Mouse (Mus musculus) kidney, adult 11 months (tissue): ENCODE data around the gene A930017K11Rik.
A peak's percentile ranks its signal among the peaks of the same experiment; 100 is the strongest.

ENCODE experiments used
- DNase-seq: peaks from one replicate; pipeline ENCODE4 v3.0.0; 2022

A930017K11Rik gene

DNA sequence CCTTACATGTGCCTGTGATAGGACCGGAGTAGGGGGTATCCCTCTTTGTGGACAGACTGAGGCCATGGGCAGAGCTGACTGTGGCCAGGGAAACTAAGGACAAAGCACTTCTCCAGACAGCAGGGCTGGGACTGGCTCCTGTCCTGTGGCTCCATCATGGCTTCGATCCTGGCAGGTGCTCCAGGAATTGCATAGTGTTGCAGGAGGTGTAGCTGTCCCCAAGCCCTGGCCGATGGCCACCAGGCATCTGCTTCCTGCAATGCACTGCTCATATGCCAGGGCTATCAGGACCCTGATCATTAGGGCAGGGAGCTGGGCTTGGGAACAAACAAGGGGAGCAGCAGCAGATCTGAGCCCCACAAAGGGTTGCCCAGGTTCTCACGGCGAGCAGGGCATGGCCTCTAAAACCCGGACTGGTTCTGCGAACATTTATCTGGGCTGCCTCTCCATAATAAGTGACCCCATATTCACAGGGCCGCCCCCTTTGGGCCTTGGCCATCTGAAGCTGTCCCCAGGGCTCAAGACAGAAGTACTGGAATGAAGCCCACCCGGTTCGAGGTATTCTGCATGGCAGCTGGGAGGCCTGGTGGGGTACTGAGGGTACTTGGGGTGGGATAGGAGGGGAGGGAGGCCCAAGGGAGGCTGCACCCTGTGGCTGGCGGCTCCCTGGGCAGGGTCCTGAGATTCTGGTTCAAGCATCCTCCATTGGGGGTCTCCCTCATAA is 6.6 kb upstream of the A930017K11Rik start:
- no peak for DNase-seq

DNA sequence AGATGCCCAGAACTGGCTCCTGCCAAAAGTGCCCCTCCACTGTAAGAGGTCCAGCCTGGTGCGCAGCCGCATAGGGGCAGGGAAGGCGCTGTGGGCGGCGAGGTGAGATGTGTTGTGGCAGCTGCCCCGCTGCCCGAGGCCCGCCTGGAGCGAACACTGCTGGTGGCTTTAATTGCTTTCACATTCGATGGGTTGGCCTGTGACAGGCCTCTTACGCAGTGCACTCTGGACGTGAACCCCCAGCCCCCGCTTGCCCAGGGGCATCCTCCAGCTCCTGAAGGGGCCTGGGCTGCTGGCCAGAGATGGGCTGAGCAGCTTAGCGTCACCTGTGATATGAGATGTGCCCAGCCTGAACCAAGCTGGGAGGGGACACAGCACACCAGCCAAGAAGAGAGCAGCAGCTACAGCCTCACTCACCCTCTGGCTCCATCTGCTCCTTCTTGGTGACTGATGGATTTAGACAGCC is 5.3 kb upstream of the A930017K11Rik start:
- DNase-seq = no peak

GRCm38 (mm10) chr17:25956631-25957030 is 4.3 kb upstream of the A930017K11Rik start:
- no peak for DNase-seq

DNA sequence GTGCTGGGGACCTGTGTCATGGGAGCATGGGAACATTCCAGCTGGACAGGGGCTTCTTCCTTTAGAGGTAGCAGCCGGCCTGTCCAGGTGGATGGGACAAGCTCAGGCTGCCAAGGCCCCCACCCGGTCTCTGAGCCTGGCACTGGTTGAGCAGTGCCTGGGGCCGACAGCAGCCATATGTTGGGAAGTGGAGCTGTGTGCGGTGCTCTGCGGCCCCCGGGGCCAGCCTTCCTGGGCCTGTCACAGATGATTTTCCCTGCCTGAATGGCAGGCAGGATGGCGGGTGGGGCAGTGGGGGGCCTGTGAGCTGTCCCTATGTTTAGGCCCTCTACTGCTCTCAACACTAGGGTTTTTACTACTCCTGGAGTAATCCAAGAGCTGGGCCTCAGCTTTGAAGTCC is 3.8 kb upstream of the A930017K11Rik start:
- DNase-seq = no peak

- DNase-seq = no peak
These were observed 3.4 kb upstream of the A930017K11Rik start for GRCm38 (mm10) chr17:25955736-25956135.

DNA sequence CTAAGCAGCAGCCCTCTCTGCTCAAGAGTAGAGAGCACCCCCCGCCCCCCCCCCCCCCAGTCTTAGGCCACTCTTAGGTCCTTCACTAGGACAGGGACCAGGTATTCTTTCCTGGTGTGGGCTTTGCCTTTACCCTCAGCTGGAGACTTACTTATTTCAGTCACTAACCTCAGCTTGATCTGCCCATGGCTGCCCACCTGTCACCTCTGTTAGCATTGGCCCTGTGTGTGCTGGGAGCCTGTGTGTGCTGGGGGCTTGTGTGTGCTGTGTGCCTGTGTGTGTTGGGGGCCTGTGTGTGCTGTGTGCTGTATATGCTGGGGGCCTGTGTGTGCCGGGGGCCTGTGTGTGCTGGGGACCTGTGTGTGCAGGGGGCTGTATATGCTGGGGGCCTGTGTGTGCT is 2.3 kb upstream of the A930017K11Rik start:
- no peak for DNase-seq

GRCm38 (mm10) chr17:25953161-25953560 is 796 bp upstream of the A930017K11Rik start:
- DNase-seq = no peak

DNA sequence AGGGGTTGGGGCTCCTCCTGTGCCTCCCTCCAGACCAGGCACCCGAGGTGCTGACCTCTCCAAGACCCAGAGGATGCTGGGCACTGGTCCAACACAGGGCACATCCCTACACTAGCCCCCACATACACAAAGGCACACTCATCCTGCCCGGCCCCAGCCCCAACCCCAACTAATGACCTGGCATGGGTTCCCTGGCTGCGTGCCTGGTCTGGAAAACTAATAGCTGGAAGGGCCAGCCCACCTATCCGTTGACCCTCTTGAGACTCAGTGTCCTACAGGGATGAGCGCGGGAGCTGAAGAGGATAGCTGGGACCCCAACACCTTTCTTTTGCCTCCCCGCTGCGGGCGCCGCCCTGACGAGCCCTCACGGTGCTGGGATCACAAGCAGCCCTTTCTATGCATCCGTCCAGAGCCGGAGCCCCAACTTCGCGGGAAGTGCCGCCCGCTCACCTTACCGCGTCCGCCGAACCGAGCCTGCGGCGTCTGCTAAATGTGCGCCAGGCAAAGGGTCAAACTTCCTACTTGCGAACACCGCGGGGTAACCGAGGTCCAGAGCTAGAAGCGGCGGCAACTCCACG is 1.1 kb downstream of the A930017K11Rik start:
- DNase-seq = no peak

GRCm38 (mm10) chr17:25950706-25951105 is 1.7 kb downstream of the A930017K11Rik start:
- DNase-seq = no peak

- no peak for DNase-seq
These were observed 2.4 kb downstream of the A930017K11Rik start for GRCm38 (mm10) chr17:25949981-25950380.

DNA sequence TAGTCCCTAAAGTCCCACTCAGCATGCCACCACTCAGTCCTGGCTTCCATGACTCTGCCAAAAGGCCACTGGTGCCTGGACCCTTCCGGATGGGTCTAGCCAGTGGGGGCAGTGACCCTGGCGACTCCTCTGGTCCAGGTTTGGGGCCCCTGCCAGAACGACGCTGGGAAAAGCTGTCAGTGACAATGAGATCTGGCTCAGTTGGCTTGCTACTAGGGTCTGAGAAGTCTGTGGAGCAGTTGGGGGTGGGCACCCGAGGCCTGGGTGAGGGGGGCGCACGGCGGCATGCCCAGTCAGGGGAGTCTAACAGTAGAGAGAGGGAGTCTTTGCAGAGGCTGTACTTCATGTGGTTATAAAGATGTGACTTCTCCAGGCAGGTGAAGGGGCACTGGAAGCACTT is 4.3 kb downstream of the A930017K11Rik start:
- DNase-seq = no peak

GRCm38 (mm10) chr17:25947576-25947975 is 4.8 kb downstream of the A930017K11Rik start:
- DNase-seq = no peak

GRCm38 (mm10) chr17:25946891-25947290 is 5.5 kb downstream of the A930017K11Rik start:
- no peak for DNase-seq

DNA sequence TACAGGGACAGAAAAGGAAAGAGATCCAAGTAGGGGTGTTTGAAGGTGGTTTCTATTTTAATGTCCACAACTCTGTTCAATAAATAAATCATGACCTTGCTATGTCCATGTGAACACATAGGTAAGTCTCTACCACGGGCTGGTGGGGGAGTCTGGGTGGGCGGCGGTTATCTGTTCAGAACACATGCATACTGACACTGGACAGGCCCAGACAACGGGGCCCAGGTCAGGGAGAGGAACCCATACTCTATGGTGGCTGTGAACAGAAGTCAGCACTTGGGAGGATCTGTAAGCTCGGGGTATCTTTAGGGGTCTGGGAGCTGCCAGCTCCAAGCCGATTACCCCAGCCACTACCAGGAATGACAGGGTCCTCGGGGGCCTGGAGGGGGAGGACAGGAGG is 6.0 kb downstream of the A930017K11Rik start:
- no peak for DNase-seq

DNA sequence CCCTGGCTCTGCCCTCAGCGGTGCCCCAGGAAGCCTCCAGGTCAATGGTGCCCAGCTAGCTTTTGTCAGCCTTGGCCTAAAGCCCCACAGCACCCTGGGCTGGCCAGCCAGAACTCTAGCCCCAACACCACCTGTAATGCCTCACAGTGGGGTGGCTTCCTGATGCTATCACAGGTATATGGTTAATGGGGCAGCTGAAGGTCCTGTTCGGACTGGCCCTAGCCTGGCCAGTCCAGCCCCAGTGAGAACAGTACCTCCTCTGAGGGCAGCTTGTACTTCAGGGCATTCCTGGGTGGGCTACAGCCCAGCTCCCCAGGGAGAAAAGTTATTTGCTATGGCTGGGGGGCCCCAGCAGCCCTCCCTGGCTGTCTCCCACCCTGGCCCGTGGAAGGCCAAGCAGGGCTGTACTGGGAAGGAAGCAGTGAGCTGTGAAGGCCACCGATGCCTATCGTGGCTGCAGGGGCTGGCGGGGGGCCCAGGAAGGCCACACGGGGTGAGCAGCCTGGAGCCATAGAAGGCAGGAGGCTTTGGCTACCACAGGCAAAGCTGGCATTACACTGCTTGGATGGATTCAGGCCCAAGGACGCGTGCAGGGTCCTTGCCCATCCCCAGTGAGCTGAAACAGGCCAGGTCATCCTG is 6.7 kb downstream of the A930017K11Rik start:
- peak; percentile 82 for DNase-seq

DNA sequence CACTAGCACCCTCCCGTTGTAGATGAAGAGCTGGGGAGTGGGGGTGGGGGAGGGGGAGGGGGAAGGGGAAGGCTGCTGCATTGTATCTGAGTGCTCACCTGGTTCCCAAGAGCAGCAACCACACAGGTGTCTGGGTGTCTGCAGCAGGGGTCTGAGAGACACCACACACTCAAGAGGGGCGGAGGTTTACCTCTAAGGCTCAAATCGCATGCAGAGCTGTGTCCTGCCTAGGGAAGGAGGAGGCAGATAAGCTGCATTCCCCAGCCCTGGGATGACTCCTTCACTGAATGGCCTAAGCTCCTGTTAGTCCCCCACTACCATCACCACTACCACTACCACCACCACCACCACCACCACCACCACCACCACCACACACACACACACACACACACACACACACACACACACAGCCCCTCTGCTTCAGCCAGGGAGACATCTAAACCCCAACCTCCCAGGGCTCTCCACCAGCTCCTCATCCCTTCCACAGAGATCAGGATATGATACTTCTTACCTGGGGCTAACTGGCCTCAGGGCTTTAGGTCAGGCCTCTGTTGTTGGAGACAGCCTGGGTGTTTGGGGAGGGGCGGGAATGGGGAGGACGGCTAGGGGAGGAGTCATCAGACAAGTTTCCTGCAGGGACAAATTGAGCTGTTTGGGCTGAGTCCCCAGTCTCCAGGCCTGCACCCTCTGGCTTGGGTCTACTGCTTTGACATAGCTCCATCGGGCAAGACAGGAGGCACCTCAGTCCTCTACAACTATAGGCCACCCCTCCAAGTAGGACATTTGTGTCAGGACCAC is 7.8 kb downstream of the A930017K11Rik start, which contains the start of the genes Pigq and Nhlrc4:
Gene Pigq (minus strand): TSS at position 571 of the 798 bp plus-strand sequence.
Gene Nhlrc4 (minus strand): TSS at position 596 of the 798 bp plus-strand sequence.
- no peak for DNase-seq

- no peak for DNase-seq
These were observed 8.6 kb downstream of the A930017K11Rik start for GRCm38 (mm10) chr17:25943769-25944168.

DNA sequence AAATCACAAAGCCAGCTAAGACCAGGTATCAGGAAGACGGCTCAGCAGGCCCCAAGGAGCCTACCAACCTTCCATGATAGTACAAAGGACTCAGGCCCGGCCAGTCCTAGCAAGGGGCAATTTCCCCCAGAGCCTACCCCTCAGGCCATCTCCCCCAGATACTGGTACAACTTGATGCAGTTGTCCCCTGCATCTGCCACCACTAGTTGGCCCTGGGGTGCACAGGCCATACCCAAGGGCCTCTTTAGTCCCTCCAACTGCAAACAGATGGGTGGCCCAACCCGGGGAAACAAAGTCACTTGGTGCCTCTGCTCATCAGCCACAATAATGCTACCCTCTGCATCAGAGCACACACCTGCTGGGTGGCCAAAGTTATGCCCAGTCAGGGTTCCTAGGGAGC is 9.1 kb downstream of the A930017K11Rik start:
- DNase-seq = no peak

DNA sequence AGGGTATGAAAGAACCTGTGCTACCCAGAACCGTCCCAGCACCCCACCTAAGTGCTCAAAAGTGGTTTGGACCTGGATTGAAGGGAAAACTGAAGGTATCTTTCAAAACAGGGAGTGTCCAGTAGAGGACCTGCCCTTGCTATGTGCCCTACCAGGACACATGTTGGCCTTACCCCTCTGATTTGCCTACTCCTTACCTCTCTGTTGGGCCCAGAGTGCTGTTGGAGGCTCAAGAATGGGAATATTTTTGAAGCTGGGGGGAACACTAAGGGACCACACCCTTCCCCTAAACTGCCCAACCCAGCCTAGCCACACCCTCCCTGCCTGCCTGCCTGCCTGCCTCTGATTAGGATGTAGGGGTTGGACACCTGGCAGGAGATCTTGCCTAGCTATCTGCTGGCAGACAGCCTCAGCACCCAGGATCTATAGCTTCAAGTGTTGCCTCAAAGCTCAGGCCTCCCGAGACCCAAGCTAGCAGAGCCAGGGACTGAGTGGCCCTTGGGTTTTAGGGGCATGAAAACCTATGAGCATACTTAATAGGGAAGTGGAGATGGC is 9.7 kb downstream of the A930017K11Rik start:
- no peak for DNase-seq

DNA sequence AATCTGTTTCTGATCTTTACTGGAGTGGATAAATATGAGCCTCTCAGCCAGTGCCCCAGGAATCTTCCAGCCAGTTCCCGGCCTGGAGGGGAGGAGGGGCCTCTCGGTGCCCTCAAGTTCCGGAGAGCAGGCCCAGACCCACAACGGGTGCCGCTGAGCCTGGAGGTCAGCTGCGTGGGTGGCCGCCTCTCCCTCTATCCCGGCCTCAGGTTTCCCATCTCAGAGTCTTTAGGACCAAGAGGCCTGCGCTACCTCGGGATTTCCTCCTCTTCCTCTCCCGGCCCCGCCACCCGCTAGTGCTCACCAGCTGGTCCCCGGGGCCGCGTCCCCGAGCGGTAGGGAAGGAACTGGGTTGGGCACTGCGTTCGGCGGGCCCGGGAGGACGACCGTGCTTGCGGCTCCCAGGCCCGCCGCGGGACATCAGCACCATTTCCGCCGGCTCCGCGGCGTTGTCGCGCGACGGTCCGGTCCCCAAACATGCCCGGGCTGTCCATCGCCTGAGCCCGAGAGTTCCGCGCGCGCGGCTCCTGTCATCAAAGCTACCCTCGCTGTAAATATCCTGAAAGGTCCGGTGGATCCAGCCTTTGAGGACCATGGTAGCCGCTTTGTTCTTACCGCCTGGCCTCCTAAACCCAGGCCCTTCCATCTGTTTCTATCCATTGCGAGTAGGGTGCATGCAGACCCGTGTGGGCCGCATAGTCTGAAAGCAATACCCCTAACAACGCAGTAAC is 10.7 kb downstream of the A930017K11Rik start:
- peak; percentile 62 for DNase-seq

GRCm38 (mm10) chr17:25934526-25934925 is 17.8 kb downstream of the A930017K11Rik start:
- DNase-seq = no peak

DNA sequence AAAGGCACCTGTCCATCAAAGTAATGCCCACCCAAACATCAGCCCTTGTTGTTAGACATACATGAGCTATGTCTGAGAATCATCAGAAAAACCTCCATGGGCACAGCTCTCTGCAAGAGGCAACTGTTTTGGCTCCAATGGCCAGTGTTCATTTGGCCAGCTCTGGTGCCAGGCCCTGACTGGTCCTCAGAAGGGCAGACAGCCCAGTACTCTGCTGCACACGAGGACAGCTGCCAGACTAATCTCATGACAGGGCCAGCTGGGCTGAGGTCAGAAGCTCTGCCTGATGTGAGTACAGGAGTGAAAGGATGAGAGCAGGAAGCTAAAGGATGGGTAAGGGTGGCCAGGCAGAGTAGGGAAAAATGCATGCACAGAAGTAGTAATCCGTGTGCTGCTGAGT is 27.0 kb downstream of the A930017K11Rik start:
- no peak for DNase-seq
